Mouse (Mus musculus) heart, embryonic 11.5 days (tissue): ENCODE results near the gene Arsa. TPM values are rescaled to one million over a fixed set of nuclear protein-coding genes. Genes with fewer than 3 reads are reported as not detected.

ENCODE experiments used
- ATAC-seq: fragments of 200-750 bp; cut with Nextera tagmentation; replicated peaks from 2 replicates; pipeline ENCODE4 v1.8.0; 2017; ENCODE audit warnings: moderate library complexity; ENCODE audit not compliant: insufficient number of reproducible peaks, low FRiP score, low TSS enrichment
- H3K27ac ChIP-seq: fragments of 300-500 bp; sonication (generic); 2 replicates; pipeline ENCODE4 v1.5.1; 2014; ENCODE audit warnings: mild to moderate bottlenecking, low read depth, low read length
- H3K27me3 ChIP-seq: fragments of 300-500 bp; sonication (generic); 2 replicates; pipeline ENCODE4 v1.6.1; 2014; ENCODE audit warnings: mild to moderate bottlenecking, low read length, mixed read lengths; ENCODE audit not compliant: control insufficient read depth, insufficient read depth
- H3K36me3 ChIP-seq: fragments of 300-500 bp; sonication (generic); 2 replicates; pipeline ENCODE4 v1.6.1; 2014; ENCODE audit warnings: mild to moderate bottlenecking, low read length, moderate library complexity, mixed read lengths; ENCODE audit not compliant: control insufficient read depth, insufficient read depth
- H3K4me1 ChIP-seq: fragments of 300-500 bp; sonication (generic); 2 replicates; pipeline ENCODE4 v1.6.1; 2014; ENCODE audit warnings: low read length; ENCODE audit not compliant: control insufficient read depth, insufficient read depth
- H3K4me2 ChIP-seq: fragments of 300-500 bp; sonication (generic); 2 replicates; pipeline ENCODE4 v1.6.1; 2014; ENCODE audit warnings: mild to moderate bottlenecking, moderate library complexity
- H3K4me3 ChIP-seq: fragments of 300-500 bp; sonication (generic); 2 replicates; pipeline ENCODE4 v1.5.1; 2014; ENCODE audit warnings: low read depth, low read length
- H3K9ac ChIP-seq: fragments of 300-500 bp; sonication (generic); 2 replicates; pipeline ENCODE4 v1.6.1; 2014; ENCODE audit warnings: mild to moderate bottlenecking, low read depth, low read length, moderate library complexity
- H3K9me3 ChIP-seq: fragments of 300-500 bp; sonication (generic); replicated peaks from 2 replicates; pipeline ENCODE4 v1.6.1; 2016; ENCODE audit warnings: low read length; ENCODE audit not compliant: control insufficient read depth
- WGBS: fragments of 180-500 bp; shearing (Covaris S2); extraction: QIAGEN DNeasy Blood & Tissue Kit; methylation state at CpG from one replicate; pipeline ENCODE4 v1.1.7; 2014; ENCODE audit not compliant: insufficient replicate concordance; 5-methylcytosine and 5-hydroxymethylcytosine counted together
- polyA plus RNA-seq: library from polyadenylated mRNA; unstranded; fragments of >200 nt; fragmentation: Nextera tagmentation; extraction: Ambion mirVana; gene quantifications from 2 replicates; pipeline ENCODE4 v1.2.1, GENCODE M21; 2014

Gene Arsa
- polyA plus RNA-seq, 1 experiment from 2014 or later = 9.4 TPM

GRCm38 (mm10) chr15:89425711-89426121 lies 51.5 kb downstream of the Arsa start, which contains the start of gene Cpt1b:
TSS of gene Cpt1b (minus strand) at chr15:89425863.
- H3K36me3 ChIP-seq = peaks cover 7% of the 10 kb centered on the region; the same call in 1 of the 2 replicates

GRCm38 (mm10) chr15:89424621-89425020 lies 52.6 kb downstream of the Arsa start:
- H3K4me2 ChIP-seq = peak overlapping the region; percentile 63
- H3K4me1 ChIP-seq = peaks cover 25% of the 10 kb centered on the region
- no peak for ATAC-seq
- peaks cover 13% of the 10 kb centered on the region for H3K36me3 ChIP-seq
- peak overlapping the region; percentile 44 for H3K4me3 ChIP-seq
- H3K27ac ChIP-seq = peak overlapping the region; percentile 84; the same call in 1 of the 2 replicates
- H3K9me3 ChIP-seq = no peaks in the 10 kb centered on the region
- 78% methylated on average over 8 of the region's 8 CpGs for WGBS
- no peak overlapping the region; the same call in 1 of the 2 replicates for H3K9ac ChIP-seq
- no peaks in the 10 kb centered on the region for H3K27me3 ChIP-seq

More at GRCm38 (mm10) chr15:89425711-89426121, 51.5 kb downstream of the Arsa start, which contains the start of gene Cpt1b:
- no peaks in the 10 kb centered on the region for H3K27me3 ChIP-seq
- peak within 1 kb of the TSS; percentile 44 for H3K4me3 ChIP-seq
- 16% methylated on average over 6 of the region's 6 CpGs for WGBS
- peak; percentile 40 for ATAC-seq
- peak within 1 kb of the TSS; percentile 84 for H3K27ac ChIP-seq
- H3K9ac ChIP-seq = peak within 1 kb of the TSS; percentile 81
- H3K9me3 ChIP-seq = no peaks in the 10 kb centered on the region
- peak within 1 kb of the TSS; percentile 63 for H3K4me2 ChIP-seq
- peaks cover 29% of the 10 kb centered on the region for H3K4me1 ChIP-seq

Other genes with a start within 250 kb of the Arsa start
- 45.7 and 50.8 TPM in 2 replicates for gene Sbf1, start 162.1 kb downstream of the Arsa start, polyA plus RNA-seq
- 0.79 and 1.0 TPM in 2 replicates for gene Adm2, start 154.7 kb downstream of the Arsa start, polyA plus RNA-seq
- gene Miox, start 143.0 kb downstream of the Arsa start, polyA plus RNA-seq = not detected in 2 replicates
- gene Lmf2, start 121.8 kb downstream of the Arsa start, polyA plus RNA-seq = 29.7 and 37.3 TPM in 2 replicates
- 107 and 109 TPM in 2 replicates for gene Ncaph2, start 121.7 kb downstream of the Arsa start, polyA plus RNA-seq
- 7.4 TPM in 2 replicates for gene Sco2, start 103.6 kb downstream of the Arsa start, polyA plus RNA-seq
- gene Tymp, start 100.4 kb downstream of the Arsa start, polyA plus RNA-seq = 0.86 and 1.5 TPM in 2 replicates
- 0.54 and 1.00 TPM in 2 replicates for gene Odf3b, start 98.1 kb downstream of the Arsa start, polyA plus RNA-seq
- not detected in 2 replicates for gene Klhdc7b, start 92.5 kb downstream of the Arsa start, polyA plus RNA-seq
- not detected in 2 replicates for gene Syce3, start 66.9 kb downstream of the Arsa start, polyA plus RNA-seq
- 111 and 129 TPM in 2 replicates for gene Cpt1b, start 51.6 kb downstream of the Arsa start, polyA plus RNA-seq
- 1.7 and 2.4 TPM in 2 replicates for gene C730034F03Rik, start 47.8 kb downstream of the Arsa start, polyA plus RNA-seq
- 0.86 TPM in 1 of 2 replicates, not detected in the other for gene Gm44502, start 47.7 kb downstream of the Arsa start, polyA plus RNA-seq
- 67.6 and 68.1 TPM in 2 replicates for gene Chkb, start 47.5 kb downstream of the Arsa start, polyA plus RNA-seq
- gene Mapk8ip2, start 23.5 kb downstream of the Arsa start, polyA plus RNA-seq = 0.19 and 0.68 TPM in 2 replicates
- 2.1 and 2.7 TPM in 2 replicates for gene Shank3, start 22.2 kb upstream of the Arsa start, polyA plus RNA-seq
- gene Acr, start 90.9 kb upstream of the Arsa start, polyA plus RNA-seq = 0.20 TPM in 2 replicates
- gene Rabl2, start 114.5 kb upstream of the Arsa start, polyA plus RNA-seq = 25.8 and 27.5 TPM in 2 replicates